Mouse (Mus musculus): Measurements from ENCODE around the gene Arhgap6.
A peak's percentile ranks its signal among the peaks of the same experiment; 100 is the strongest.

Gene Arhgap6

GRCm38 (mm10) chrX:168794974-168795858 is at the start of gene Arhgap6:
Gene Arhgap6, plus strand, starts transcription at chrX:168795099.
- no peak for DNase-seq (ENCODE audit: low read depth, low spot score)

DNA sequence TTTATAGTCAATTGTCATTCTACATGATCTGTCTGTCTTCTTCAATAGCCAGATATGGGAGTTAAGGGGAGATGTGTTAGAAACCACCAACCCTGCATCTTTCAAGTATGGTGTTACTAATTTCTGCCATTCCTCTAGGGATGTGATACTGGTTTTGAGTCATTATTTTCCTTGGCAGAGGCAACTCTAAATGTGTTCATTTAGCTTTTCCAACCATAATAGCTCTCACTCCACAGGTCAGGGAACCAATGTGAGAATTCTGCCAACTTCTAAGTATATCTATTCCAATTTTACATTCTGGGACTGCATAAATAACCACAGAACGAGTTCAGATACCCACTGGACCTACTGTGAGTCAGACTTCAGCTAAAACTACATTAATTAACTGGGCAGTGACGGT is 47.9 kb upstream of the Arhgap6 start:
- DNase-seq (ENCODE audit: low read depth, low spot score) = no peak

DNA sequence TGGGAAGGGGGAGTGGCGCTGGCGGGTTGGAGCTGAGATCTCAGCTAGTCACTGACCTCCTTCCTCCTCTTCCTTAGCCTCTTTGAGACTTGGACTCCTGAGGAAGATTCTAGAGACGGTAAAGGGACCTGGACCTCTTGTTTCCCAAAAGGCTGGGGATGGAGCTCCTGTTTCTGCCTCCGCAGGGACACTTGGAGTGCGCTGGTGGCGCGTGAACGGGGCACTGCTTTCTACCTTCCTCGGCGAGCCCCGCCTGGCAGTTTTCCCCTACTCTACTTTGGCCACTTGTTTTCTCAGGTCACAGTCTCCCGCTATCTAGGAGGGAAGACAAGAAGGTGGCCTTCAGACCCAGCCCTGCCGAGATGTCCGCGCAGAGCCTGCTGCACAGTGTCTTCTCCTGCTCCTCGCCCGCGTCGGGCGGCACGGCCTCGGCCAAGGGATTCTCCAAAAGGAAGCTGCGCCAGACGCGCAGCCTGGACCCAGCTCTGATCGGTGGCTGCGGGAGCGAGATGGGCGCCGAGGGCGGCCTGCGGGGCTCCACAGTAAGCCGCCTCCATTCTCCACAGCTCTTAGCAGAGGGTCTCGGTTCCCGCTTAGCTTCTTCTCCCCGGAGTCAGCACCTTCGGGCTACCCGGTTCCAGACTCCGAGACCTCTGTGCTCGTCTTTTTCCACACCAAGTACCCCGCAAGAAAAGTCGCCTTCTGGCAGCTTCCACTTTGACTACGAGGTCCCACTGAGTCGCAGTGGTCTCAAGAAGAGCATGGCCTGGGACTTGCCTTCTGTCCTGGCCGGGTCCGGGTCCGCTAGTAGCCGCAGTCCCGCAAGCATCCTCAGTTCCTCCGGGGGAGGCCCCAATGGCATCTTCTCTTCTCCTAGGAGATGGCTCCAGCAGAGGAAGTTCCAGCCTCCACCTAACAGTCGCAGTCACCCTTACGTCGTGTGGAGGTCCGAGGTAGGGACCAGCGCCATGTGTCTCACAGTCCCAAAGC is 1.3 kb downstream of the Arhgap6 start:
- DNase-seq (ENCODE audit: low read depth, low spot score) = no peak

GRCm38 (mm10) chrX:168804677-168805076 is 9.8 kb downstream of the Arhgap6 start:
- no peak for DNase-seq (ENCODE audit: low read depth, low spot score)

DNA sequence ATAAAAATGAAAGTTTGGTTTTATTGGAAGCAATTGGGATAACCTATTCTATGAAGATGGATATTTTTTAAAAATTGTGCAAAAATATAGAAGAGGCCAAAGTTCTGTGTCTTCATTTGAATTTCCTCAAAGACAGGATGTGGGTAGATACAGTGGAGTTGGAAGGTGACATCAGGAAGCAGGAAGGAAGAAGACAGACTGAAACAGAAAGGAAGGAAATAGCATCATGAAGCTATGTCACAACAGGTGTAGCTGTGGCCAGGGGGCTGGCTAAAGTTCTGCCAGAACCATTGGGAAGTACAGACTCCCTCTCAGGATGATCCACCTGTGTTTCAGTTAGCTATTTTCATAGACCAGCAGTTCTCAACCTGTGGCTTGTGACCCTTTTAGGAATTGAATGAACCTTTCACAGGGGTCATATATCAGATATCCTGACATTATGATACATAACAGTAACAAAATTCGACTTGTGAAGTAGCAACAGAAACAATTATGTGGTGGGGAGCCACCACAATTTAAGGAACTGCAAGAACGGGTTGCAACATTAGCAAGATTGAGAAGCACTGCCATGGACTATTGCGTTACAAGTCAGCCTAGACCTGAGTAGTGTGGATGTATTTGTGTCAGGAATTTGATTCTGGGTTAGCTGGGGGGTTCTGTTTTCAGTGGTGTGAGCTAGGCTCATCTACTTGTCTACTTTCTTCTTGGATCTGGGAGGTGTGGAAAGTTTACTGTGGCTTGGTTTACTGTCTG is 15.8 kb downstream of the Arhgap6 start:
- no peak for DNase-seq (ENCODE audit: low read depth, low spot score)

DNA sequence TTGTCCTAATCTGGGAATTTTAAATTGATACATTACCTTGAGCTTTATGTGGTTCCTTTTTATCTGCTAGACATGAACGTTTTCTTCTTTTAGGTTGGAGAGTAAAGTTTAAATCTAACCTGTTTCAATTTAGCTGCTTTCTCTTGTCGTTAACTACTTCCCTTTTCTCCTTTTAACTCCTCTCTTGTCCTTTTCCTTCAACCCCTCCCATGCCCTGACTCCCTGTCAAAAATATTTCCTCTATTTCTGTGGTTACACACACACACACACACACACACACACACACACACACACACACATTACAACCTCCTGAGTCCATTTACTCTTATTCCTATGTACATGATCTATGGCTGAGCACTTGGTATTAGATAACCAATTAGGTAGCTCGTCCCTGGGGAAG is 24.0 kb downstream of the Arhgap6 start:
- DNase-seq (ENCODE audit: low read depth, low spot score) = no peak

DNA sequence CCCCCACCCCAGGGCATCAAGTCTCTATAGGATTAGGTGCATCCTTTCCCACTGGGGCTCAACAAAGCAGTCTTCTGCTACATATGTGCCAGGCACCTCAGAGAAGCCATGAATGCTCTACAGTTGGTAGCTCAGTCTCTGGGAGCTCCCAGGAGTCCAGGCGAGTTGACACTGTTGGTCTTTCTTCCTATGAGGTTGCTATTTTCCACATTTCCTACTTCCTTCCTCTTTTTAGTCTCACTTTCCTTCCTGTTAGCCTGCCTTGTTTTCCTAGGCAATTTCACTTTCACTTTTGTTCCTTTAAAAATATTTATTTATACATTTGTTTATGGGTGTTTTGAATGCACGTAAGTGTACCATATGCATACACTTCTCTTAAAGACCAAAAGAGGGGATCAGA is 29.3 kb downstream of the Arhgap6 start:
- DNase-seq (ENCODE audit: low read depth, low spot score) = no peak

GRCm38 (mm10) chrX:168832343-168832742 is 37.4 kb downstream of the Arhgap6 start:
- no peak for DNase-seq (ENCODE audit: low read depth, low spot score)

DNA sequence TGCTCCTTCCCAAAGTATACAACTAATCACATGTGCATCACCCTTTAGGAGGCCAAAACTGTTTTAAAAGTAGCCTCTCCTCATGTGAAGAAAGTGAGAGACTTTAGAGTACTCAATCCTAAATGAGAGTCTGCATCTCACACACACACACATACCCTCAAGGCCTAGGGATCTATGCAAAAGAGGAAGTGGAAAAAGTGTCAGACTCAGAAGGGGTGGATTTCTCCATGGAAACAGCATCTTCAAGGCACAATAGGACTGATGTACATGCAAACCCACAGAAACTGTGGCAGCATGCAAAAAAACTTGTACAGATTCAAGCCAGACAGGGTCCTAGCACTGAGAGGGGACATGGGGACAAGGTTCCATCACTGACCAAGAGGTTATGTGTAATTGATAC is 53.2 kb downstream of the Arhgap6 start:
- DNase-seq (ENCODE audit: low read depth, low spot score) = no peak

DNA sequence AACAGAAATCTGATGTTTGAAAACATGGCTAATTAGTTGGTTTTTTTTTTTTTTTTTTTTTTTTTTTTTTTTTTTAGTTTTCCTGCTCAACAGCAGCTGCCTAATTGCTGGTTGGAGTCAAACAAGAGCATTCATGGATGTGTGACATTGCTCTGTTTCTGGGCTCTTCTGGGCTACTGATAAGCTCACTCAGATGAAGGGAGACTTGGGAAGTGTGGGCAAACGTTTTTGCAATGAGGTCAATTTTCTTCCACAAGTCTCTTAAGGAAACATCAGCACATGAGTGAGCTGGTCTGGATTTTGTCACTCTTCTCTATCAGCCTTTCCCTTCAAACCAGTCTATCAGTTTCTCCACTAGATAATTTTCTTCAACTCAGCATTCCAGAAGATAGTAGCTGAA is 79.8 kb downstream of the Arhgap6 start:
- DNase-seq (ENCODE audit: low read depth, low spot score) = no peak

DNA sequence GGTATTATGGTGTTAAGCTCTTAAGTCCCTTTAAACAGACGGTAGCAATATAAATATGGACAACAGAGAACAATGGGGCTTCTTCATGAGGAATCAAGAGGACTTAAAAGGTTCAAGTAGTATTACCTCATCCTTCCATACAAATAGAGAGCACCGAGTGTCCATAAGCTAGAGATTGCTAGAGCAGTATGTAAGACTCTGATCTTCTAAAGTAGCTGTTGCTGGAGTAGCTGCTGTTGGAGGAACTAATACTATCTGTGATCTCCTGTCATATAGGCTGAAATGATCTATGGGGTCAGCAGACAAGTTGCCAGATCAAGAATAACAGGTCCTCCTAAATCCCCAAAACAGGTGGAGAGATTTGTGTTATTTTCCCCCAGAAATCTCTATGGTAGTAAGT is 108.7 kb downstream of the Arhgap6 start:
- DNase-seq (ENCODE audit: low read depth, low spot score) = peak; percentile 1

DNA sequence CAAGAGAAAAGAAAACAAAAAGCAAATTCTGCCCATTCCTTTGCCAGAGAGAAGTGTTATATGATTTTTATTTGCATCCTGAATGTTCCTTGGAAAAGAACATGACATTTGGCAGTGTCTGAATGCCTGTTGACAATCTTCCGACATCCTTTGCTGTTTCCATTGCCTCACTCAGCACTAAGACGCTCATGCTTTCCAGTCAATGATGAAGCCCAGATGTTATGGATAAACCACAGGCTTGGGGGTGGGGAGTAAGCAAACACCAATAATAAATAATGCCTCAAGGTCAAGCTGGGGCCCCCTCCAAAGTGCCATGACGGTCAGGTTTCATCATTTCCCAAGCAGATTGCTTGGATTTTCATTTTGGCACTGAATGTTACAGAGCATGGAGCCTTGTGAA is 109.2 kb downstream of the Arhgap6 start:
- DNase-seq (ENCODE audit: low read depth, low spot score) = no peak

DNA sequence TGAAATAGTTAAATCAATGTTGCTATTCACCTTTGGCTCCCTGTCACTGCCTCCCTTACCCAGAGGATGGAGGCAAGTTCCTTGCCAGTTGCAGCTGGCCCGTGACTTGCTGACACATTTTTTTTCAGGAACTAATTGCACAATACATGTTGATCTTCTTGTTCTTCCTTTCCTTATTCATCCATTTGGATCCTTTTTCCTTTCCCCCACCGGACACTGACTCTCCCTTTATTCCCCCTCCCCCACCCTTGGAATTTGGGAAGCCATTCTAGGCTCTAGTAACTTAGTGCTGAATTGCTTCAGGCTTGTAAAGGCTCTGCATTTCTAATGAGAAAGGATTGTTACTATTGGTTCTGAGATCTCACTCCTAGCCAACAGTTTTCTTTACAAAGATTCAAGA is 112.7 kb downstream of the Arhgap6 start:
- no peak for DNase-seq (ENCODE audit: low read depth, low spot score)

GRCm38 (mm10) chrX:168913519-168913918 is 118.6 kb downstream of the Arhgap6 start:
- DNase-seq (ENCODE audit: low read depth, low spot score) = peak; percentile 20

DNA sequence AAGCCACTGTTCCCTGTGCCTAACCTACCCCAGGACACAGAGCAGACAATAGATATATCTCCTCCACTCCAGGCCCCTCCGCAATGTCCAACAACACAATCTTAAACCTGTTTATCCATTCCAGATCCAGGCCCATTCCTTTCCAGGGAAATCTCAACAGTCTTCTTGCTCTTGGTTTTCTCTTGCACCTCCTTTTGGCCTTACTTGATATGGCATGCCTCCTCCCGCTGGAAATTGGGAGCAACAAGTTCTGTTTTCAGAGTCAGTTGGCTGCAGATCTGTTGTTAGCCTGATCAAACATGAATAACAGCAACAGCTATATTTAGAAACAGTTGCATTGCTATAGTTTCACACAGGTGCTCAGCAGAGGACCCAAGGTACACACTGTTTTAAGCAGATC is 126.0 kb downstream of the Arhgap6 start:
- no peak for DNase-seq (ENCODE audit: low read depth, low spot score)

DNA sequence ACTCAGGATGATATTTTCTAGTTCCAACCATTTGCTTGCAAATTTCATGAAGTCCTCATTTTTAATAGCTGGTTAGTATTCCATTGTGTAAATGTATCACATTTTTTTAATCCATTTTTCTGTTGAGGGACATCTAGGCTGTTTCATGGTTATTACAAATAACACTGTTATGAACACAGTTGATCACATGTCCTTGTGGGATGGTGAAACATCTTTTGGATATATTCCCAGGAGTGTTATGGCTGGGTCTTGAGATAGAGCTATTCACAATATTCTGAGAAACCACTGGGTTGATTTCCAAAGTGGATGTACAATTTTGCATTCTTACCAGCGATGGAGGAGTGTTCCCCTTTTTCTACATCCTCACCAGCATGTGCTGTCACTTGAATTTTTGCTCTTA is 137.5 kb downstream of the Arhgap6 start:
- no peak for DNase-seq (ENCODE audit: low read depth, low spot score)

- DNase-seq (ENCODE audit: low read depth, low spot score) = peak; percentile 39
Measured at GRCm38 (mm10) chrX:168935447-168935846, 140.5 kb downstream of the Arhgap6 start.

DNA sequence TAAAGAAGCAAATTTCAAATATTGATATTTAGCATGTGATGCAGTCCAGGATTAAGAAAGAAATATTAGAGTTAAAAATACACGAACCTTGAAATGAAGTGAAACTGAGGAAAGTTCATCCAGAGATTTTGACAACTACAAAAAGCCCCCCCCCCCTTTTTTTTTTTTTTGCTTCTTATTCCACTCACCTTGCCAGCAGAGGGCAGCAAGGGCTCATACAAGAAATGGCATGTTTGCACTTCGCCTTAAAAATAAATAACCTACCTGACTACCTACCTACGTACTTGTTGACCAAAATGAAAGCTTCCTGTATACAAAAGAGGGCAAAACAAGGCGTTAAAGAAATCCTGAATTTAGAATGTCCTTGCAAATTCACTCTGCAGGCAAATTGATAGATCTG is 143.0 kb downstream of the Arhgap6 start:
- DNase-seq (ENCODE audit: low read depth, low spot score) = peak; percentile 45

DNA sequence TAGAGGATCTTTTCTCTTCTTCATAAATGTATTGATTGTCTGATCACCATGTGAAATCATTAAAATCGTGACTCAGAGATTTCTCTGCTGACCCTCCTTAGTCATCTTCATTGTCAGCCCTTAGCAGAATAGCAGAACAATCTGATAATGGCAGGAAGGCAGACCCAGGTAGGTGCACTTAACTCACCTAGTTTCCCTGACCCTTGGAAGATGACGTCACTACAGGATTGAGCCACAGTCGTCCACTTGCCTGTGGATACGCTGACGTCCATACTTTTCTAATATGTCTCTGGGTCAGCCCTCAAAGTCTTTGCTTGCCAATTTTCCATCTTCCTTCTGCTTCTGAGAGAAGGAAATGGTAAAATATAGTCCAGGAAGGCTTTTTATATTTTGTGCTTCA is 146.8 kb downstream of the Arhgap6 start:
- DNase-seq (ENCODE audit: low read depth, low spot score) = no peak

GRCm38 (mm10) chrX:168943217-168943616 is 148.3 kb downstream of the Arhgap6 start:
- no peak for DNase-seq (ENCODE audit: low read depth, low spot score)

DNA sequence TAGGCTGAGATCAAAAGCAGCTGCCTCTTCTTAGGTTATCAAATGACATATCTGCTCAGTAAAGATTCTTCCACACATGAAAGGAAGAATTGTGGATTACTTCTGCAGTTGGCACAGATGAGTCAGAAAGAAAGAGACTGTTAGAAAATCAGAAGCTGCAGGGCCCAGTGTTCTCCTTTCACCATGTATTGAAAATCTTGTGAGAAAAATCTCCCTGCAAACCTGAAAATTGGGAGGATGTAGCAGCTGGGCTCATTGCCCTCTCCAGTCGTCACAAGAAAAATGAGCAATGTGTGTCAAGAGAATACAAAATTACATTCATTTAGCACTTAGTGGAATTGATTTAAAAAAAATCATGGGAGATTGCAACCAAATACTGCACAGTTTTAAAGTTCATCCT is 180.5 kb downstream of the Arhgap6 start:
- DNase-seq (ENCODE audit: low read depth, low spot score) = no peak

DNA sequence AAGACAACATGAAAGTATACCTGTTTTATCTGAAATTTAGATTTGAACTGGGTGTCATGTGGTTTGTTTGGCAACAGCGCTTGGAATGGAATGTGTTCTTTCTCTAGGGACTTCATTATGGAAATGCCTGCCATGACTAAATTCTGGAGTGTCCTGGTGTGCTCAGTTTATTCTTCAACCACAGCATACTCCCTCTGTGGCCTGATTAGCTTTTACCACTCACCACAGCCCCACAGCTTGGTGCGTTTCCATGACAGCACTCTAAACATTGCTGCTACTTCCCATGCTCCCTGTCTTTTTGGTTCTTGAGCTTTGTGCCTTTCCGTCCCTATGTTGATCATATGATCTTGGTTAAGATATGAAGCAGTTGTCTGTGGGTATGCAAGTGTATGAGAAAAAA is 182.9 kb downstream of the Arhgap6 start:
- no peak for DNase-seq (ENCODE audit: low read depth, low spot score)
